Mouse (Mus musculus): ENCODE data around the gene Gm49373. TPM values are rescaled to one million over a fixed set of nuclear protein-coding genes. Genes with fewer than 3 reads are reported as not detected.
"Not testable (repeated sequence)": the region's sequence is repeated elsewhere in the genome, so short reads cannot be mapped to it uniquely, and the experiment has no call there.

Gene Gm49373
- total and polyA plus RNA-seq, 3 experiments = 0.27 to 0.30 TPM; not detected in 1

DNA sequence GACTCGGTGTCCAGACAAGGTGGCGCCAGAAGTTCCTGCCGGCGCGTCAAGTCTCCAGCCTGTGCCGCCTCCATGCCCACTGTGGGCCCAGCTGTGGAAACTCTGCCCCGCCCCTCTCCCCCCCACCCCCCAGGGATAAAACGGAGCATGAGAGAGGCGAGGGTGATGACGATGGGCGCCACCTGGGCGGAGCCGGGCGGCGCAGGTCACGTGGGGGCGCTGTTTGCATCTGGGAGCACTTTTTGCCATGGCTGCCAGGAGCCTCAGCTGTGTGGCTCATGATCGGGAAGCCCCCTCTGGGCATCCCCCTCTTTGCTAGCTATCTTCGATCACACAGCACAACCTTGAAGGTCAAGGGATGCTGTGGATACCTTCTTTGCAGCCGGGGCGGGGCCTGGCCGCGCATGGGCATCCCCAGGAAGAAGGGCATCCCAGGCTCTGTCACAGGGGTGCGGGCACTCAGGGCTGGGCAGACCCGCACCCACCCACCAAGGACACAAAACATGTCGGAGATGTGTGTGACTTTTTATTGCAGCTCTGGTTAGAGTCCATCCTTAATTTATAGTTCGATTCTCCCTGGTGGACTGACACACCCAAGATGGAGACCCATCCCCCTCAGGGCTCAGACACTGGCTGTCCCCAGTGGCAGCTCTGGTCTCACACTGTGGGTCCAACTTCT lies 5.8 kb downstream of the Gm49373 start, which contains the start of gene Zglp1:
Gene Zglp1 (minus strand): TSS at position 88 of the 679 bp plus-strand sequence.
- no peaks in the 10 kb centered on the region for H3K36me3 ChIP-seq (ENCODE audit: control insufficient read depth, insufficient read depth, low read length)
- WGBS = 84% methylated on average over 27 of the region's 27 CpGs
- no peak for DNase-seq
- H3K79me2 ChIP-seq (replicated peaks; ENCODE audit: control insufficient read depth, insufficient read depth, low read length) = no peaks in the 10 kb centered on the region
- no peaks in the 10 kb centered on the region for H3K27me3 ChIP-seq (ENCODE audit: control insufficient read depth, insufficient read depth, low read length)
- TF ChIP-seq POLR2A (IDR thresholded peaks at IDR 0.05; ENCODE audit: insufficient read depth, low read depth, low read length) (no peak), EP300 (IDR thresholded peaks at IDR 0.05; ENCODE audit: insufficient read depth, low read depth, low read length) (no peak), CTCF (IDR thresholded peaks at IDR 0.05) (no peak)
- H3K4me1 ChIP-seq (ENCODE audit: control insufficient read depth, insufficient read depth, low read length) = no peaks in the 10 kb centered on the region
- H3K9ac ChIP-seq (ENCODE audit: low read depth, low read length) = no peak within 1 kb of the TSS
- no peak within 1 kb of the TSS for H3K4me3 ChIP-seq
- intact Hi-C loops (cut with DNase I) = no loop called here
- no peak within 1 kb of the TSS for H3K27ac ChIP-seq

GRCm38 (mm10) chr9:21062928-21063327 lies 10.0 kb downstream of the Gm49373 start:
- no peak for TF ChIP-seq POLR2A (IDR thresholded peaks at IDR 0.05; ENCODE audit: insufficient read depth, low read depth, low read length)
- no peak for TF ChIP-seq CTCF (IDR thresholded peaks at IDR 0.05)
- no peak for TF ChIP-seq EP300 (IDR thresholded peaks at IDR 0.05; ENCODE audit: insufficient read depth, low read depth, low read length)
- H3K27me3 ChIP-seq (ENCODE audit: control insufficient read depth, insufficient read depth, low read length) = no peaks in the 10 kb centered on the region
- H3K36me3 ChIP-seq (ENCODE audit: control insufficient read depth, insufficient read depth, low read length) = no peaks in the 10 kb centered on the region
- H3K4me3 ChIP-seq = no peak overlapping the region
- intact Hi-C loops (cut with DNase I) = no loop called here
- H3K9ac ChIP-seq (ENCODE audit: low read depth, low read length) = no peak overlapping the region
- no peaks in the 10 kb centered on the region for H3K79me2 ChIP-seq (replicated peaks; ENCODE audit: control insufficient read depth, insufficient read depth, low read length)
- 93% methylated on average over 2 of the region's 2 CpGs for WGBS
- no peak for DNase-seq
- no peak overlapping the region for H3K27ac ChIP-seq
- no peaks in the 10 kb centered on the region for H3K4me1 ChIP-seq (ENCODE audit: control insufficient read depth, insufficient read depth, low read length)

DNA sequence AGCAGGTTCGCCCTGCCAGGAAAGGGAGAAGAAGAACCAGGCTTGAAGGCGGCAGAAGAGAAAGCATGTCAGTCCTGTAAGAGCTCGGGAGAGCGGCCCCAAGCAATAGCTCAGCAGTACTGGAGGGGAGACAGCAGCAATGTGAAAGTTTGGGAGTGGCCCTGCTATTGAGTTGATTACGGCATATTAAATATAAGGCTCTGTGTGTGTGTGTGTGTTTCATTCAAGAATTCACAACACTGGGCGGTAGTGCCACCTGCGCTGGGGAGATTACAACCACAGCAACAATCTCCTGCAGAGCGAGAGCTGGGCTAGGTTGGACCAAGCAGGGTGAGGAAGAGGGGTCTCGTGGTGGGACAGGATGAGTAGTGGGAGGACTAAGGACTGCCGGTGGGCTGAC lies 21.3 kb downstream of the Gm49373 start:
- H3K9ac ChIP-seq (ENCODE audit: low read depth, low read length) = no peak overlapping the region
- H3K36me3 ChIP-seq (ENCODE audit: control insufficient read depth, insufficient read depth, low read length) = no peaks in the 10 kb centered on the region
- no peak overlapping the region for H3K4me3 ChIP-seq
- no peak for TF ChIP-seq CTCF (IDR thresholded peaks at IDR 0.05)
- no peak for TF ChIP-seq POLR2A (IDR thresholded peaks at IDR 0.05; ENCODE audit: insufficient read depth, low read depth, low read length)
- TF ChIP-seq EP300 (IDR thresholded peaks at IDR 0.05; ENCODE audit: insufficient read depth, low read depth, low read length) = no peak
- no peak overlapping the region for H3K27ac ChIP-seq
- no peaks in the 10 kb centered on the region for H3K27me3 ChIP-seq (ENCODE audit: control insufficient read depth, insufficient read depth, low read length)
- H3K79me2 ChIP-seq (replicated peaks; ENCODE audit: control insufficient read depth, insufficient read depth, low read length) = no peaks in the 10 kb centered on the region
- 66% methylated on average over 10 of the region's 10 CpGs for WGBS
- no peaks in the 10 kb centered on the region for H3K4me1 ChIP-seq (ENCODE audit: control insufficient read depth, insufficient read depth, low read length)
- no peak for DNase-seq
- intact Hi-C loops (cut with DNase I) = no loop called here

DNA sequence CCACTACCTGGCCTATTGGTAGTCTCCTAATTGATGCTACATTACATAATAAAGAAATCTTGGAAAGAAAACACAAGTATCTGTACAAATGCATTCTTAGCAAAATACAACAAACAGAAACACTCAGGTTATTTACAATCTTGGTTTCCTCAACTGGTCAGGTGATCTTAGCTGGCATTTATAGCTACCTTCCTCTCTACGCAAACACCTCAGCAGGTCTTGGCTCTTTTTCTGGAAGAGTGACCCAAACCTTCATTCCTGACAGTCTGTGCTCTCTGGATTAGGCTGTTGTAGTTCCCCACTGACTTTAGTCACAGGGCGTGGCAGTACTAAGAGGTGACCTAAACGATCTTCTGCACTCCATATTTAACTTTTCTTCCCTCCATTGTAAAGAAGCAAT lies 27.7 kb downstream of the Gm49373 start:
- H3K9ac ChIP-seq (ENCODE audit: low read depth, low read length) = no peak overlapping the region
- no peaks in the 10 kb centered on the region for H3K36me3 ChIP-seq (ENCODE audit: control insufficient read depth, insufficient read depth, low read length)
- TF ChIP-seq CTCF (IDR thresholded peaks at IDR 0.05) (no peak), EP300 (IDR thresholded peaks at IDR 0.05; ENCODE audit: insufficient read depth, low read depth, low read length) (no peak), POLR2A (IDR thresholded peaks at IDR 0.05; ENCODE audit: insufficient read depth, low read depth, low read length) (no peak)
- no peak overlapping the region for H3K4me3 ChIP-seq
- DNase-seq = no peak
- H3K27ac ChIP-seq = no peak overlapping the region
- WGBS = 73% methylated on average over 3 of the region's 3 CpGs
- H3K4me1 ChIP-seq (ENCODE audit: control insufficient read depth, insufficient read depth, low read length) = no peaks in the 10 kb centered on the region
- intact Hi-C loops (cut with DNase I) = no loop called here
- H3K27me3 ChIP-seq (ENCODE audit: control insufficient read depth, insufficient read depth, low read length) = no peaks in the 10 kb centered on the region
- H3K79me2 ChIP-seq (replicated peaks; ENCODE audit: control insufficient read depth, insufficient read depth, low read length) = no peaks in the 10 kb centered on the region

DNA sequence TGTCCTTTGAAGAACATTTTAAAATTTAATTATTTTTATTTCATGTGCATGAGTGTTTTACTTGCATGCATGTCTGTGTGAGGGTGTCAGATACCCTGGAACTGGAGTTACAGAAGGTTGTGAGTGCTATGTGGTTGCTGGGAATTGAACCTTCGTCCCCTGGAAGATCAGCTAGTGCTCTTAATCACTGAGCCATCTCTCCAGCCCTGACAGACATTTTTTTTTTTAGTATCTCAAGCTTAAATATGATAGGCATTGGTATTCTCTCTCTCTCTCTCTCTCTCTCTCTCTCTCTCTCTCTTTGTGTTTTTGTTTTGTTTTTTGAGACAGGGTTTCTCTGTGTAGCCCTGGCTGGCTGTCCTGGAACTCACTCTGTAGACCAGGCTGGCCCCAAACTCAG lies 28.1 kb downstream of the Gm49373 start:
- H3K27ac ChIP-seq; H3K79me2 ChIP-seq (replicated peaks; ENCODE audit: control insufficient read depth, insufficient read depth, low read length); H3K27me3 ChIP-seq (ENCODE audit: control insufficient read depth, insufficient read depth, low read length); H3K9ac ChIP-seq (ENCODE audit: low read depth, low read length); DNase-seq; intact Hi-C loops (cut with DNase I); H3K4me3 ChIP-seq; H3K36me3 ChIP-seq (ENCODE audit: control insufficient read depth, insufficient read depth, low read length); H3K4me1 ChIP-seq (ENCODE audit: control insufficient read depth, insufficient read depth, low read length): not testable (repeated sequence)
- WGBS = 58% methylated on average over 1 of the region's 1 CpGs

DNA sequence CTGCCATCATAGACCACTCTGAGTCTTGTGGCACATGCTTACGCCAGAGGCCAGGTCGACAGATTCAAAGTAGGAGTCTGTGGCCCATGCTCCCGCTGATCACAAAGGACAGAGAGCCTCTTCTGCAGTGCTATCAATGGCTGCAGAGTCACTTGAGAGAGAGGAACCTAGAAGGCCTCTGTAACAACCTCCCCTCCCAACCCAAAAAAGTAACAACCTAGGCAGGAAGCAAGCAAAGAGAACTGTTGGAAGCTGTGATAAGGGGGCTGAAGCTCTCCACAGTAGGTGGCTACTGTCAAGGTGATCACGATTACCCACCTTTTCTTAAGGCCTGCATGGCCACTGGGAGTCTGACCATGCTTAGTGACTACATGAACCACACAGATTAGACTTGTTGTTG lies 29.3 kb downstream of the Gm49373 start:
- no peaks in the 10 kb centered on the region for H3K79me2 ChIP-seq (replicated peaks; ENCODE audit: control insufficient read depth, insufficient read depth, low read length)
- no peaks in the 10 kb centered on the region for H3K27me3 ChIP-seq (ENCODE audit: control insufficient read depth, insufficient read depth, low read length)
- no peak overlapping the region for H3K4me3 ChIP-seq
- 86% methylated on average over 4 of the region's 4 CpGs for WGBS
- no peaks in the 10 kb centered on the region for H3K36me3 ChIP-seq (ENCODE audit: control insufficient read depth, insufficient read depth, low read length)
- H3K4me1 ChIP-seq (ENCODE audit: control insufficient read depth, insufficient read depth, low read length) = no peaks in the 10 kb centered on the region
- no peak for TF ChIP-seq EP300 (IDR thresholded peaks at IDR 0.05; ENCODE audit: insufficient read depth, low read depth, low read length)
- no peak for TF ChIP-seq POLR2A (IDR thresholded peaks at IDR 0.05; ENCODE audit: insufficient read depth, low read depth, low read length)
- no peak for TF ChIP-seq CTCF (IDR thresholded peaks at IDR 0.05)
- no peak for DNase-seq
- no peak overlapping the region for H3K9ac ChIP-seq (ENCODE audit: low read depth, low read length)
- intact Hi-C loops (cut with DNase I) = no loop called here
- no peak overlapping the region for H3K27ac ChIP-seq

Measured in heart, adult 2 months (tissue).